Mouse (Mus musculus) cerebellum, adult 2 months (tissue): Measurements from ENCODE around the gene Nradd. TPM values are rescaled to one million over a fixed set of nuclear protein-coding genes. Genes with fewer than 3 reads are reported as not detected.
A peak's percentile ranks its signal among the peaks of the same experiment; 100 is the strongest.

Source experiments
- DNase-seq, 2 experiments: peaks; one replicate each; pipeline ENCODE4 v3.0.0; 2021
- H3K27ac ChIP-seq: fragments of 200-500 bp; 2 replicates; pipeline ENCODE4 v1.5.1; 2012; ENCODE audit warnings: low read length, control low read depth, inconsistent platforms; ENCODE audit not compliant: insufficient read depth
- H3K27me3 ChIP-seq: fragments of 200-500 bp; 2 replicates; pipeline ENCODE4 v1.6.1; 2012; ENCODE audit warnings: inconsistent platforms, mild to moderate bottlenecking, low read length, moderate library complexity; ENCODE audit not compliant: control insufficient read depth, insufficient read depth
- H3K4me1 ChIP-seq: fragments of 200-500 bp; 2 replicates; pipeline ENCODE4 v1.6.1; 2011; ENCODE audit warnings: low read length; ENCODE audit not compliant: control insufficient read depth, insufficient read depth
- H3K4me3 ChIP-seq: fragments of 200-500 bp; replicated peaks from 2 replicates; pipeline ENCODE3; 2011; ENCODE audit warnings: mild to moderate bottlenecking, low read depth, low read length, control low read depth; ENCODE audit not compliant: insufficient read depth
- CTCF ChIP-seq: fragments of 200-500 bp; IDR thresholded peaks from 2 replicates; pipeline ENCODE4 v1.5.1; 2011; ENCODE audit warnings: low read depth, mild to moderate bottlenecking, control low read depth, low read length, moderate library complexity, borderline replicate concordance; ENCODE audit not compliant: insufficient read depth
- POLR2A ChIP-seq: fragments of 200-500 bp; IDR thresholded peaks from 2 replicates; pipeline ENCODE4 v1.6.1; 2011; ENCODE audit warnings: low read length, control low read depth, borderline replicate concordance; ENCODE audit not compliant: insufficient read depth
- WGBS: fragments of 180-500 bp; shearing (Covaris S2); methylation state at CpG from one replicate; pipeline ENCODE4 v1.1.7; 2018; 5-methylcytosine and 5-hydroxymethylcytosine counted together
- polyA plus RNA-seq: library from polyadenylated mRNA; depleted of rRNA; stranded (reverse); fragments of >200 nt; gene quantifications from 2 replicates; pipeline ENCODE4 v1.2.3, GENCODE M21; 2012; rRNA removed

The Nradd gene
- polyA plus RNA-seq, 1 experiment, result 3.2 TPM

DNA sequence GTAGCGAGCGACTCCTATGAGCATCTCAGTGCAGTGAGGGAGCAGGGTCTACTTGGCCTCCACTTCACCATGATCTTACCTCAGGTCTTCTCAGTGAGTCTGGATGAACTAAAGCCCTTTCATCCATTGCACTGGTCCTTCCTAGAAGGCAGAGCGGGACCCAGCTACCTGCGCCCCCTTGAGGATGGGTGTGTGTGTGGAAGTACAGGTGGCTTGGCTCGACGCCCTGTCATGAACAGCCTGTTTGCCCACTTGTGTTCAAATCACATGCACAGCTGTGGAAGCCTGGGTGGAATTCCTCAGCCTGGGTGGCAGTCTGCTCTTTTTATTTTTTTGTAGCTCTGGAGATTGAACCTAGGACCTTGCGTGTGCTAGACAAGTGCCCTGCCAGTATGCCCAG lies 4.1 kb downstream of the Nradd start:
- no peak overlapping the region for H3K4me3 ChIP-seq
- no peak for DNase-seq

DNA sequence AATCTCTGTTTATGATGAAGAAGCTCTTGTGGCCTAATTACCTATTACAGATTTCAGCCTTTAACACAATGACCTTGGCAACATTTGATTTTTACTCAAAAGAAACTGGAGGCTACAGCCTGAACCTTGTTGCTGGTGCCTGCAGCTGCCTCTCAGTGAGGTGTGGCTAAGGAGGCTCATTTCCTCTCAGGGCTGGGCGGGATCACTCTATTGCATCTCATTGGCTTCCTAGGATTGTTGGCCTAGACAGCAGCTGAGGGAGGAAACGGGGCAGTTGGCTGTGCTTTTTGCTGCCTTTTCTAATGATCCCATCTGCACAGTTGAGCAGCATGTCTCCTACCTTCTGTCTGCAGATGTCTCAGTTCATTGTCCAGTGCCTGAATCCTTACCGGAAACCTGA lies 7.2 kb downstream of the Nradd start:
- Histone ChIP-seq H3K4me1 (no peaks in the 10 kb centered on the region), H3K27ac (no peak overlapping the region), H3K27me3 (no peaks in the 10 kb centered on the region), H3K4me3 (no peak overlapping the region)
- WGBS, result 61% methylated on average over 3 of the region's 3 CpGs
- no peak for TF ChIP-seq CTCF
- no peak for TF ChIP-seq POLR2A
- no peak for DNase-seq

More for the DNA sequence above, 4.1 kb downstream of the Nradd start:
- Histone ChIP-seq H3K27ac (no peak overlapping the region), H3K4me1 (peaks cover under 1% of the 10 kb centered on the region; the same call in 1 of the 2 replicates), H3K27me3 (no peaks in the 10 kb centered on the region)
- TF ChIP-seq CTCF, result no peak
- no peak for TF ChIP-seq POLR2A
- WGBS, result 82% methylated on average over 7 of the region's 7 CpGs

GRCm38 (mm10) chr9:110611471-110611870 lies 12.8 kb downstream of the Nradd start:
- Histone ChIP-seq H3K27me3 (no peaks in the 10 kb centered on the region), H3K4me3 (no peak overlapping the region), H3K4me1 (no peaks in the 10 kb centered on the region; the same call in 1 of the 2 replicates), H3K27ac (no peak overlapping the region)
- 61% methylated on average over 3 of the region's 3 CpGs for WGBS
- TF ChIP-seq CTCF, result no peak
- no peak for TF ChIP-seq POLR2A
- no peak for DNase-seq

DNA sequence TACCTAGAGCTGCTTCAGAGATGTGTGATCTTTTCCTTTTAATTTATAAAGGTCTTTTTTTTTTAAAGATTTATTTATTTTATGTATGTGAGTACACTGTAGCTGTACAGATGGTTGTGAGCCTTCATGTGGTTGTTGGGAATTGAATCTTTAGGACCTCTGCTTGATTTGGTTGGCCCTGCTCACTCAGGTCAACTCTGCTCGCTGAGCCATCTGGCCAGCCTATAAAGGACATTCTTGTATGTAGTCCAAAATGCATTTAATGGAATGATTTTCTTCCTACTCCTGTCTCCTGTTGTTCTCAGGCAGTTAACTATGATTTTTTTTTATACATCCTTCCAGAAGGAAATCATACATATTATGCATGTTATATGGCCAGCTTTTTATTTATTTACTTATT lies 40.7 kb downstream of the Nradd start:
- no peak overlapping the region for H3K27ac ChIP-seq
- 5% methylated on average over 1 of the region's 1 CpGs for WGBS
- DNase-seq, result peak; percentile 38 to 58
- H3K27me3 ChIP-seq, result no peaks in the 10 kb centered on the region
- peaks cover 3% of the 10 kb centered on the region; the same call in 1 of the 2 replicates for H3K4me1 ChIP-seq
- TF ChIP-seq CTCF, result no peak
- no peak for TF ChIP-seq POLR2A
- no peak overlapping the region for H3K4me3 ChIP-seq

DNA sequence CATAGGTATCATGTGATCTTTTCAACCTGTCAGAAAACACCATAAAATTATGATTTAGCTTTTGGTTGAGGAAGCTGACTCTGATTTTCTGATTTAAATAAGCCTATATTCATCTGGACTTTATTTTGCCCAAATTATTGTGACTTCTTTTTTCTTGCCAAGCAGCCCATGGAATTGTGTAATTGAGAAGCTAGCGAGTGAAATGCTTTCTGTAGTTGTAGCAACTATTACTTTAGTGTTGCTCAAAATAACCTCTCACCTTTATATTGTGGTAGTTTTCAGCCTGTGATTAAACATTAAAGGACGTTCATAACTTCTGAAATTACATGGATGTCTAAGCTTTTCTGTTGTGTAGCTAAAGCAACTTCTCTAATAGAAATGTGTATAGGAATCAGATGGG lies 42.1 kb downstream of the Nradd start:
- Histone ChIP-seq H3K4me1 (peaks cover 3% of the 10 kb centered on the region; the same call in 1 of the 2 replicates), H3K27me3 (no peaks in the 10 kb centered on the region), H3K27ac (no peak overlapping the region), H3K4me3 (no peak overlapping the region)
- no peak for DNase-seq
- 89% methylated on average over 2 of the region's 2 CpGs for WGBS
- TF ChIP-seq CTCF (no peak), POLR2A (no peak)

Other genes with a start within 250 kb of the Nradd start
- 50.0 and 50.4 TPM in 2 replicates for gene Ptpn23, start 216.2 kb downstream of the Nradd start, polyA plus RNA-seq
- gene Ngp, start 204.7 kb downstream of the Nradd start, polyA plus RNA-seq, result 0.90 and 2.5 TPM in 2 replicates
- 25.9 and 26.9 TPM in 2 replicates for gene Klhl18, start 147.8 kb downstream of the Nradd start, polyA plus RNA-seq
- gene Kif9, start 147.5 kb downstream of the Nradd start, polyA plus RNA-seq, result 2.2 and 2.3 TPM in 2 replicates
- 69.0 and 69.5 TPM in 2 replicates for gene Setd2, start 91.9 kb downstream of the Nradd start, polyA plus RNA-seq
- gene Nbeal2, start 29.7 kb upstream of the Nradd start, polyA plus RNA-seq, result 16.8 and 19.1 TPM in 2 replicates
- 98.5 and 102 TPM in 2 replicates for gene Ccdc12, start 32.1 kb upstream of the Nradd start, polyA plus RNA-seq
- 0.43 and 0.51 TPM in 2 replicates for gene Myl3, start 117.4 kb upstream of the Nradd start, polyA plus RNA-seq
- 12.5 and 12.9 TPM in 2 replicates for gene Pth1r, start 122.7 kb upstream of the Nradd start, polyA plus RNA-seq
- gene Prss42, start 173.7 kb upstream of the Nradd start, polyA plus RNA-seq, result not detected in 2 replicates
- not detected in 2 replicates for gene Prss44, start 189.5 kb upstream of the Nradd start, polyA plus RNA-seq
- gene Prss43, start 202.2 kb upstream of the Nradd start, polyA plus RNA-seq, result 0.08 and 0.10 TPM in 2 replicates
- 0.25 and 0.43 TPM in 2 replicates for gene Prss45, start 210.1 kb upstream of the Nradd start, polyA plus RNA-seq
- gene Prss46, start 220.1 kb upstream of the Nradd start, polyA plus RNA-seq, result not detected in 2 replicates
- gene Prss50, start 233.5 kb upstream of the Nradd start, polyA plus RNA-seq, result 0.71 and 0.72 TPM in 2 replicates